Mouse (Mus musculus): ENCODE data around the gene Wnk4. TPM values are rescaled to one million over a fixed set of nuclear protein-coding genes. Genes with fewer than 3 reads are reported as not detected.
A peak's percentile ranks its signal among the peaks of the same experiment; 100 is the strongest.

The Wnk4 gene
- polyA plus RNA-seq, 1 experiment from 2014 or later = 2.2 TPM

DNA sequence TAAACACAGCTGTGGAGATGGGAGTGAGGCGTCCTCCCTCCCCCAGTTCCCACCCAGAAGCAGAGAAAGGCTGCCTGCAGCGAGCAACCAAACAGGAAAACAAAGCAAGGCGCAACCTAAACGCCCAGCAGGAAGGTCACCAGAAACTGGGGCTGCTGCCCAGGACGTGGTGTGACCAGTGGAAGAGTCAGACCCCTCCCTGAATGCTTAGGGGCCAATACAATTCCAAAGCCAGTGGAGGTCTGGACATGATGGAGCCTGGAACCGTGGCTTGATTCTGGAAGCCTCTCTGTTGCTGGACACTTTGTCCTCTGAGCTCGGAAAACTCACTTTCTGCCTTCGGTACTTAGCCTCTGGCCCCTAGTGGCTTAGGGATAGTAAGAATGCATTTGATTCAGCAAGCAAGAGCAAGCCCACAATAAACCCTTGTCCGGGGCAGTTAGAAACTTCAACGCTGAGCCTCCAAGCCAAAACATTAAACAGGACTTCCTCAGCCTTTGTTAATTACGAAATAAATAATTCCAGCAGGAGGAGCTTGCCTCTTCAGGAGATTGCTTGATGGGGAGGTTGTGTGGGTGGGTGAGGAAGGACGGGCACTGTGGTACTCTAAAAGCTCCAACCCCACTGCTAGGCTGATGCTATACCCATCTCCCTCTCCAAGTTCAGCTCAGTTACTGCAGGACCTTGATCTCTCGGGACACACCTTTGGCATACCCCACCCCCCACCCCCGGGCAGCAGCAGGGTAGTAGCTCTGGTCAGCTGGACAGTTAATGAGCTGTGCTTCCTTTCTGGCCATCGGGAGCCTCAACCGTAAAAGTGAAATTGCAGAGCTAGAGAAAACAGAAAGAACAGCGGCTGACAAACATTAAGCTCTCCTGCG is 29.1 kb upstream of the Wnk4 start:
- Histone ChIP-seq H3K4me3 (ENCODE audit: low read depth, low read length) (peak overlapping the region; percentile 17; the same call in 1 of the 2 replicates), H3K4me2 (ENCODE audit: low read depth, low read length) (peak overlapping the region; percentile 61), H3K9me3 (ENCODE audit: low read length) (no peaks in the 10 kb centered on the region), H3K9ac (replicated peaks) (no peak overlapping the region; the same call in 1 of the 2 replicates), H3K27me3 (ENCODE audit: insufficient read depth, low read length) (0 out of 2 replicates have a peak, but pooled peaks cover 4% of the 10 kb centered on the region), H3K27ac (ENCODE audit: low read depth) (peak overlapping the region; percentile 80), H3K4me1 (ENCODE audit: insufficient read depth) (peaks cover 12% of the 10 kb centered on the region), H3K36me3 (replicated peaks; ENCODE audit: insufficient read depth, low read length) (no peaks in the 10 kb centered on the region)
- ATAC-seq (peak; percentile 44; the same call in 1 of the 2 replicates), DNase-seq (peak; percentile 26)
- 4% methylated on average over 18 of the region's 18 CpGs for WGBS (ENCODE audit: insufficient replicate concordance)
- TF ChIP-seq CTCF (IDR thresholded peaks at IDR 0.05; ENCODE audit: low read depth) = no peak
- no peak for TF ChIP-seq EP300 (IDR thresholded peaks at IDR 0.05; ENCODE audit: low read depth)

DNA sequence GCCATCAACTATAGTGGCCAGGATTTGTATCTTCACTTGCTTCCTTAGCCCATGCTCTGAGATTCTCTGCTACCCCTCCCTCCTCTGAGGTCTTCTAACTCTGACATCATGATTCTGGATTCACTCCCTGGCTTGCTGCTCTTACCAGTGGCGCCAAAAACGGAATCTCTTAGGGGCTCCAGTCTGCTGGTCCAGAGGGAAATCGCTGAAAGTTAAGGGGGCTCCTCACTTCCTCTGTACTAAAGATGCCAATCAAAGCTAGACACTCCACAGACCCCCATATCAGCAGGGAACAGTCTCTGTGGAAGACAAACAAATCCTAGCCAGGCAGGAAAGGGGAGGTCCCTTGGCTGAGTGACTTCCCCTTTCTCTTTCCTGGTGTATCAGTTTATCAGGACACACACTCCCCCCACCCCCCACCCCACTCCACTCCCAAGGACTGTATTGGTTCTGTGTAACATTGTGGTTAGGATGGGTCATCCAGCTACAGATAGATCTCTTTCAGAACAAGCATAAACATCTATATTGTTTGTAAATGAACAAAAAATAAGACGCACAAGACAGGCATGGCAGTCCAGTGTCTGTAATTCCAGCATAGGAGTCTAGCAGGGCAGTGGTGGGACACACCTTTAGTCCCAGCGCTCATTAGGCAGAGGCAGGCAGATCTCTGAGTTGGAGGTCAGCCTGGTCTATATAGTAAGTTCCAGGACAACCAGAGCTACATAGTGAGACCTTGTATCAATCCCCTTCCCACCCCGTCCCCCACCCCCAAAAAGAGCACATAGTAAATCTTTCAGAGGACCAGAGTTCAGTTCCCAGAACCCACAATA is 28.1 kb upstream of the Wnk4 start:
- DNase-seq (no peak), ATAC-seq (peak; percentile 60)
- TF ChIP-seq EP300 (IDR thresholded peaks at IDR 0.05; ENCODE audit: low read depth) (peak; percentile 40), CTCF (IDR thresholded peaks at IDR 0.05; ENCODE audit: low read depth) (no peak)
- Histone ChIP-seq H3K4me3 (ENCODE audit: low read depth, low read length) (peak overlapping the region; percentile 17; the same call in 1 of the 2 replicates), H3K9me3 (ENCODE audit: low read length) (no peaks in the 10 kb centered on the region), H3K9ac (replicated peaks) (no peak overlapping the region; the same call in 1 of the 2 replicates), H3K27ac (ENCODE audit: low read depth) (peak overlapping the region; percentile 80), H3K36me3 (replicated peaks; ENCODE audit: insufficient read depth, low read length) (no peaks in the 10 kb centered on the region), H3K4me1 (ENCODE audit: insufficient read depth) (peaks cover 12% of the 10 kb centered on the region), H3K4me2 (ENCODE audit: low read depth, low read length) (peak overlapping the region; percentile 61), H3K27me3 (ENCODE audit: insufficient read depth, low read length) (0 out of 2 replicates have a peak, but pooled peaks cover 4% of the 10 kb centered on the region)
- 25% methylated on average over 6 of the region's 6 CpGs for WGBS (ENCODE audit: insufficient replicate concordance)

DNA sequence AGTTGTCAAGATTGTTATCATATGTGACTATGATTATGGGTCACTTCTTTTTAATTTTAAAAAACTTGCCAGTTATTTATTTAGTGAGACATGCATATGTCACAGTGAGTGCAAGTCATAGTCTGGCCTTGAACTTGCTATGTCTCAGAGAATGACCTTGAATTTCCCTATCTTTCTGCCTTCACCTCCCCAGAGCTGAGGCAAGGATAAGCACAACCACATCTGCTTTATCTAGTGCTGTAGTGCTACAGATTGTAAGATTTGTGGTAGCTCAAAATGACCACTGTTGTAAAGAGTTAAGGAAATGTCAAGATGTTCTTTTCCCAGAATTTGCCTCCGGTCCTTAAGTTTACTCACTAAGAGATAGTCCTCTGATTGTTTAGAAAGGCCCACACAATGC is 27.1 kb upstream of the Wnk4 start:
- Histone ChIP-seq H3K9ac (replicated peaks) (no peak overlapping the region), H3K27ac (ENCODE audit: low read depth) (no peak overlapping the region), H3K36me3 (replicated peaks; ENCODE audit: insufficient read depth, low read length) (no peaks in the 10 kb centered on the region), H3K4me1 (ENCODE audit: insufficient read depth) (peaks cover 12% of the 10 kb centered on the region), H3K27me3 (ENCODE audit: insufficient read depth, low read length) (0 out of 2 replicates have a peak, but pooled peaks cover 4% of the 10 kb centered on the region), H3K9me3 (ENCODE audit: low read length) (no peaks in the 10 kb centered on the region), H3K4me2 (ENCODE audit: low read depth, low read length) (no peak overlapping the region), H3K4me3 (ENCODE audit: low read depth, low read length) (no peak overlapping the region)
- 53% methylated on average over 1 of the region's 1 CpGs for WGBS (ENCODE audit: insufficient replicate concordance)
- TF ChIP-seq CTCF (IDR thresholded peaks at IDR 0.05; ENCODE audit: low read depth) = no peak
- TF ChIP-seq EP300 (IDR thresholded peaks at IDR 0.05; ENCODE audit: low read depth) = no peak
- DNase-seq (no peak), ATAC-seq (no peak)

DNA sequence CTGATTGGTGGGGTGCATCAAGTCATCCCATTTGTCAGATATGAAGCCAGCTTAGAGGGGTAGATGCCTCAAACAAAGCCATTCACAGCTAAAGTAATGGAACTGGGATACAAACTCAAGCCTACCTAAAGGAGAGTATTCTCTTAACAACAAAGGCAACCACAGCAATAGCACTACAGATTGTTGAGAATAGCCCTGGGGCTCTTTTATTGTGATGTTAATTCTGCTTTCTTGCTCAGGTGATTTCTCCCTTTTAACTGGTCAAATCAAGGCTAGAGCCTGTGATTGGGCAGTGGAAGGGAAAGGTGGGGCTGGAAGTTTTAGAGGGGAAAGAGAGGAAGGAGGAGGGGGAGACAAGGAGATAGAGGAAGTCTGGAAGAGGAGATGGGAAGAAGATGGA is 26.2 kb upstream of the Wnk4 start:
- H3K9me3 ChIP-seq (ENCODE audit: low read length) = no peaks in the 10 kb centered on the region
- DNase-seq (no peak), ATAC-seq (no peak)
- 0 out of 2 replicates have a peak, but pooled peaks cover 4% of the 10 kb centered on the region for H3K27me3 ChIP-seq (ENCODE audit: insufficient read depth, low read length)
- H3K4me3 ChIP-seq (ENCODE audit: low read depth, low read length) = no peak overlapping the region
- H3K9ac ChIP-seq (replicated peaks) = no peak overlapping the region
- H3K4me2 ChIP-seq (ENCODE audit: low read depth, low read length) = no peak overlapping the region
- no peak overlapping the region for H3K27ac ChIP-seq (ENCODE audit: low read depth)
- peaks cover 12% of the 10 kb centered on the region for H3K4me1 ChIP-seq (ENCODE audit: insufficient read depth)
- H3K36me3 ChIP-seq (replicated peaks; ENCODE audit: insufficient read depth, low read length) = no peaks in the 10 kb centered on the region
- TF ChIP-seq CTCF (IDR thresholded peaks at IDR 0.05; ENCODE audit: low read depth) (no peak), EP300 (IDR thresholded peaks at IDR 0.05; ENCODE audit: low read depth) (no peak)

DNA sequence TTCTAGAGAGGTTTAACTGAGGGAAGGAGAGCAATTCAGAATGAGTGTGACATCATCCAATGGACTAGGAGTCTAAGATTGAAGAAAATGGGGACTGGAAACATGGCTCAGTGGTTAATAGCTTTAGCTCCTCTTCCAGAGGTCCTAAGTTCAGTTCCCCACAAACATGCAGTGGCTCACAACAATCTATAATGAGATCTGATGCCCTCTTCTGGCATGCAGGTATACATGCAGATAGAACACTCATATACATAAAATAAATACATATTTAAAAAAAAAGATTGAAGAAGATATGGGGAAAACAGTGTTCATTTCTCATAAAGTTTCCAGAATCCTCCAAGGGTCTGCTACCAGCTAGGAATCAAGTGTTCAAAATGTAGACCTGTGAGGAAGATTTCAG is 24.9 kb upstream of the Wnk4 start:
- Histone ChIP-seq H3K4me2 (ENCODE audit: low read depth, low read length) (no peak overlapping the region), H3K36me3 (replicated peaks; ENCODE audit: insufficient read depth, low read length) (no peaks in the 10 kb centered on the region), H3K9me3 (ENCODE audit: low read length) (no peaks in the 10 kb centered on the region), H3K27ac (ENCODE audit: low read depth) (no peak overlapping the region), H3K27me3 (ENCODE audit: insufficient read depth, low read length) (0 out of 2 replicates have a peak, but pooled peaks cover 4% of the 10 kb centered on the region), H3K9ac (replicated peaks) (no peak overlapping the region), H3K4me3 (ENCODE audit: low read depth, low read length) (no peak overlapping the region), H3K4me1 (ENCODE audit: insufficient read depth) (peaks cover 8% of the 10 kb centered on the region)
- DNase-seq (no peak), ATAC-seq (no peak)
- TF ChIP-seq CTCF (IDR thresholded peaks at IDR 0.05; ENCODE audit: low read depth) = peak; percentile 21; the same call in 1 of the 2 replicates
- no peak for TF ChIP-seq EP300 (IDR thresholded peaks at IDR 0.05; ENCODE audit: low read depth)

DNA sequence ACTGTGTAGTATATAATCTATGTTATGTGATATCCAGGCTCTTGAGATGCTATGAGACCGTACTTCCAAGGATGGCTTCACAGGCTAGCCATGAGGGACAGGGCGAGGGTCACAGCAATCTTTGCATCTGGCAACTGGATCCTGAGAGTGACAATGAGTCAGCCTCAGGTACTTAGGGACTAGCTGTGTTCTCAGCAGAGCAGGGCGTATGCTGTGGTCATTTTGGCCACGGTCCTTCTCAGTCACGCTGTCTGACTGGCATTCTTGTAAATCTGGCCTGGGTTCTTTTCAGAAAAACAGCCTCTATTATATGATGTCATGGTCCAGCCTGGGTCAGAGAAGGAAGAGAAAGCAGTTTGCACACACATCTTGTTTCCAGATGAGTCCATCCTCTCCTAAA is 23.6 kb upstream of the Wnk4 start:
- H3K27me3 ChIP-seq (ENCODE audit: insufficient read depth, low read length) = no peaks in the 10 kb centered on the region
- WGBS (ENCODE audit: insufficient replicate concordance) = 86% methylated on average over 5 of the region's 5 CpGs
- H3K9ac ChIP-seq (replicated peaks) = no peak overlapping the region

More for the DNA sequence above, 23.6 kb upstream of the Wnk4 start:
- DNase-seq = no peak
- Histone ChIP-seq H3K27ac (ENCODE audit: low read depth) (no peak overlapping the region), H3K4me1 (ENCODE audit: insufficient read depth) (no peaks in the 10 kb centered on the region), H3K9me3 (ENCODE audit: low read length) (no peaks in the 10 kb centered on the region), H3K4me2 (ENCODE audit: low read depth, low read length) (no peak overlapping the region), H3K36me3 (replicated peaks; ENCODE audit: insufficient read depth, low read length) (no peaks in the 10 kb centered on the region), H3K4me3 (ENCODE audit: low read depth, low read length) (no peak overlapping the region)
- no peak for TF ChIP-seq EP300 (IDR thresholded peaks at IDR 0.05; ENCODE audit: low read depth)
- TF ChIP-seq CTCF (IDR thresholded peaks at IDR 0.05; ENCODE audit: low read depth) = no peak
- ATAC-seq = no peak

All from liver, postnatal 0 days (tissue).